Mouse (Mus musculus) liver, adult (tissue): ENCODE data around the gene Cyp2t4.

Experiments
- GATA4 ChIP-seq: IDR thresholded peaks from 2 replicates; pipeline ENCODE4 v1.6.1; 2014; ENCODE audit warnings: mild to moderate bottlenecking, low read length; ENCODE audit not compliant: insufficient replicate concordance

The Cyp2t4 gene

DNA sequence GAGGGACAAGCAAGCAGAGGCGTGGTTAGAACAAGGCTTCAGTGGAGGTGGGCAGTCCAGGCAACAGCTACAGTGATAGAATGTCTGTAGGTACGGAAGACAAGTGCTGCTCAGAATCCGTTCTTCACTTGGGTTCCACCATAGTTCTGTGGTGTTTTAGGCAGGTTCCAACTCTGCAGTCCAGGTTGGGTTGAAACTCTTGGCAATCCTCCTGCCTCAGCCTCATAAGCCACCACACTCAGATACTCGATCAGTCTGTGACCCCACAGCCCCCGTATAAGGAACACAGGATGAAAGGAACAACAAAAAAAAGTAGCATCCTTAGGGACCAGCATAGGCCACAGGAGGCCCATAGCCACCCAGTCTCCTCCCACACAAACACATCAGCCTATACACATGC is 38.9 kb downstream of the Cyp2t4 start:
- no peak for TF ChIP-seq GATA4

DNA sequence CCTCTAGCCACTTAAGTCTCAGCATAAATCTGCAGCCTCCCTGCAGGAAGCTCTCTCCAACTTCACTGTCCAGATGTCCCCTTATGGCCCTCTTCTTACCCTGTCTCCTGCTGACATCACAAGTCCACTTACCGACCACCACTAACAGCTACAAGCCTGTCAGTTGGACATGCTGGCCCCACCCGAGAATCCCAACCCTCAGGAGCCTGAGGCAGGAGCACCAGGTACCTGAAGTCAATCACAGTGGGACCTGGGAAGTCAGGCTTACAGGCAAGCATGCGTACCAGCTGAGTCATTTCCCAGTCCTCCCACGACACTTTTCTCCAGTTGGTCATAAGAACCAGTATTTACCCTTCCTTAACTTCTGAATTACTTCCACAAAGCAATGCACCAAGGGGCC is 40.2 kb downstream of the Cyp2t4 start:
- no peak for TF ChIP-seq GATA4

DNA sequence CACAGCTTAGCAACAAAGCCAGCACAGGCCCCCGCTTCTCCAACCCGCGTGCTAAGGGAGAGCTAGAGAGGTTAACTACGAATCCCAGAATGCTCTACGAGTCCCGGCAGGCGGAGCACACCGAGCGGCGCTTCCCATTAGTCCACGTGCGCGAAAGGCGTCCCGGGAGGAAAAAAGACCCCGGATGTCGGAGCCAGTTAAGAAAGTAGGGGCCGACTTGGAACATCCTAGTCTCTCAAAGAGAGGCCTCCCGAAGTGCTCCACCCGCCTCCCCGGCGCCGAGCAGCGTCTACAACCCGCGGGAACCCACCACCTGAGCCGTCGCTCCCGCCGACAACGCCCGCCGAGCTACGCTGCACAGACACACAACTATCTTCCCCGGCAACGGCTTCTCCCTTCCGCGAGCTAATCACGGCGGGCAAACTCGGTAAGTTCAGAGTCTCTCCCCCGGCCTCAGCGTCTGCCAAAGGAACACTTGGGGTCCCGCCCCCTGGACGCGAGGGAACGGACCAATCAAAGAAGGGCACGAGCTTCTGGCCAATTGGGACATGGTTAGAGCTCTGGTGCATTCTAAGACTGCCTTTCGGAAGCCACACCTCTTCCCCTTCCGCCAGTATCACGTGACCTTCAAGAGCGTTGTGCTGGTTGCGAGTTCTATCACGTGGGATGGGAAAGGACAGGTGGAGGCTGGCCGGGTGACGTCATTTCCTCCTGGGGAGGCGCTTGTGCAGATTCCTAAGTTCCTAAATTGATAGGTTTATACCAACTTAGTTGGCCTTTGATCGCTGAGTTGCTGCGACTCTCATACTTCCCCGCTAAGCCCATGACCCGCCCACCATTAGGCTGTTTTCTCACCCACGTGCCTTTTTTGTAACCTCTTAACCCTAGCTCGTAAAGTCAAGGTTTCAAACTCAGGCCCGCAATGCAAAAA is 42.4 kb downstream of the Cyp2t4 start, which contains the start of the genes BC024978 and Snrpa:
Gene BC024978, plus strand, starts transcription at position 101 of the 931 bp plus-strand sequence.
Gene Snrpa, minus strand, starts transcription at position 591 of the 931 bp plus-strand sequence.
- no peak for TF ChIP-seq GATA4

DNA sequence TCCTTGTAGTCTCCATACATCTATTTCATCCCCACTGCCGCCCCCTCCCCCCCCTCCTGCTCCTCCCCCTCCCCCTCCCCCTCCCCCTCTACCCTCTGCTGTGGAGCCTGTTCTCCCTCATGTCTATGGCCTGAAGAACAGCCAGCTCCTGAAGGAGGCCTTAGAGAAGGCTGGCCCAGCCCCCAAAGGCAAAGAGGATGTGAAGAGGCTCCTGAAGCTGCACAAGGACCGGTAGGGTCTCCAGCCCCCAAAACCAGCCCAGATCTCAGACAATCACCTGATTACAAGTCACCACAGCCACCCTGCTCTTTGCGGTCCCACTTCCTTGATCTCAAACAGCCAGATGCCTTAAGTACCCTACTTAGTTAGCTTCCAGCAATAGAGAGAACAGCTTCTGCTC is 43.6 kb downstream of the Cyp2t4 start:
- no peak for TF ChIP-seq GATA4

DNA sequence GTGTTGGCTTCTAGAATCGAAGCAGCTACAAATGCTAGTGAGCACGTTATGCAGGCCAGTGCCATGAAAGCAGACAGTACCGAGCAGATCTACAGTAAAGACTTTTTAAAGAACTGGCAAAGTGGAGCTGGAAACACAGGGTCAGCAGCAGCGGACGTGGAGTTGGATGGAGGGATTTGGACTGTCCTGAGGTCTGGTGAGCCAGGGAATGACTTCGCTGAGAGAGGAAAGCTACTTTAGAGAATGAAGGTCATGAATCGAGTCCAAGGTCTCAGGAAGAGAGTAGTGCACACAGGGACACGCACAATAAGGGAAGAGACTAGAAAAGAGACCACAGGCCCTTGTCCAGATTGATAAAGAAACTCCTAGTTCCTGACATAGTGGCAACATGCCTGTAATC is 44.1 kb downstream of the Cyp2t4 start:
- no peak for TF ChIP-seq GATA4

DNA sequence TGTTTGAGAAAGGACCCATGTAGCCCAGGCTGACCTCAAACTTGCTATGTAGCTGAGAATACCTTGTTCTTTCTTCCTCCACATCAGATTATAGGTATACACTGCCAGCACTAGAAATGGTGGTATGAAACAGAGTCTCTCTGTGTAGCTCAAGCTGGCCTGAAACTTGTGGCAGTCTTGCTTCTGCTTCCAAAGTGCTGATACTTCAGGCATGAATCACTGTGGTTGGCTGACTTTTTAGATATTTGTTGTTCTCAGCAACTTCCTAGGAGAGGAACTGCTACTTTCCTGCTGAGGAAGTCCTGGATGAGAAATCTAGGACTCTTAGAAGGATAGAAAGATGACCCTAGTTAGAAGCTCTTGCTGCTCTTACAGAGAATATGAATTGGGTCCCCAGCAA is 44.8 kb downstream of the Cyp2t4 start:
- TF ChIP-seq GATA4, result no peak

DNA sequence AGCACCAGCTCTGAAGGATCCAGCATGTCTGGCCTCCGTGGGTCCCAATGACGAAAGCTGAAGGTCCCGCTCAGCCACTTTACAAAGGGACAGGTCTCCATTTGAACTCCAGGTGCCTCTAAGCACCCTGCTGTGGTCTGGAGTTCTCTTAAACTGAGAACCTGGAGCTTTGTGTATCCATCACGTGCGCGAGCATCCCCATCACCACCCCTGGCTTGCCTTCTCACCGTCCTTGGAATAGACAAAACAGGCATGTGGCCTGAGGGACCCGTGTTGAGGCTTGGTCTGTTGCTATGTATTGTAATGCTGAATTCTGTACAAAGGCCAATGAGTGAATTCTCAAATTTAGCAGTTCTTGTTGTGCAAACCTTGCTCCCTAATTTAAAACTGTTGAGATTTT is 45.3 kb downstream of the Cyp2t4 start:
- no peak for TF ChIP-seq GATA4

DNA sequence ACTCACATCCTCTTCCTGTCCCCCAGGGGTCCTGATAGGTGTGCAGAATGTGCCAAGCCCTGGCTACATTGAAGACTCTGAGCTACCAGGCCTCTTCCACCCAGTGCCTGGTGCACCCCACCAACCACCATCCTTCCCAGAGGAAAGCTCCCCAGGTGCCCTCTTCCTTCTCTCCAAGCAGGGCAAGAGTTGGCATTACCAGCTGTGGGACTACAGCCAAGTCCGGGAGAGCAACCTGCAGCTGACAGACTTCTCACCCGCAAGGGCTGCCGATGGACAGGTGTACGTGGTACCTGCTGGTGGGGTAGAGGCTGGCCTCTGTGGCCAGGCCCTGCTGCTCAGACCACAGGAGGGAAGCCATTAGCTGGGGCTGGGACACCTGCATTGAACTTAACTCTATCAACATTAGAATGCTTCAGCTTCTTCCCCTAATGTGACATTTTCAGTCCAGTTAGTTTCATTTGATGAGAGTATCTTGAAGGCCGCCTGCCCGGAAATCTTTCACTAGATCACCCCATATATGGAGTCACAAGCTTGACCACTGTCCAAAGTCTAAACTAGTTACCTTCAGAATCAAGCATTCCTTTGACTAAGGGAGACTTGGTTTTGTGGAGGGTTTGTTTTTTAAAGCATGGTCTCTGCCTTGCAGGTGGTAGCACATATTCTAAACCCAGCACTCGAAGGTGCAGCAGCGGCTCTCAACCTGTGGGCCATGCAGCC is 50.4 kb downstream of the Cyp2t4 start:
- TF ChIP-seq GATA4, result no peak
